Mouse (Mus musculus): ENCODE measurements at regions not wholly inside any gene's neighbourhood (a gene's known extent, or its start where the extent isn't known, plus 50 kb on each side); places are given as distances from the start of the nearest gene placed in this dataset.

DNA sequence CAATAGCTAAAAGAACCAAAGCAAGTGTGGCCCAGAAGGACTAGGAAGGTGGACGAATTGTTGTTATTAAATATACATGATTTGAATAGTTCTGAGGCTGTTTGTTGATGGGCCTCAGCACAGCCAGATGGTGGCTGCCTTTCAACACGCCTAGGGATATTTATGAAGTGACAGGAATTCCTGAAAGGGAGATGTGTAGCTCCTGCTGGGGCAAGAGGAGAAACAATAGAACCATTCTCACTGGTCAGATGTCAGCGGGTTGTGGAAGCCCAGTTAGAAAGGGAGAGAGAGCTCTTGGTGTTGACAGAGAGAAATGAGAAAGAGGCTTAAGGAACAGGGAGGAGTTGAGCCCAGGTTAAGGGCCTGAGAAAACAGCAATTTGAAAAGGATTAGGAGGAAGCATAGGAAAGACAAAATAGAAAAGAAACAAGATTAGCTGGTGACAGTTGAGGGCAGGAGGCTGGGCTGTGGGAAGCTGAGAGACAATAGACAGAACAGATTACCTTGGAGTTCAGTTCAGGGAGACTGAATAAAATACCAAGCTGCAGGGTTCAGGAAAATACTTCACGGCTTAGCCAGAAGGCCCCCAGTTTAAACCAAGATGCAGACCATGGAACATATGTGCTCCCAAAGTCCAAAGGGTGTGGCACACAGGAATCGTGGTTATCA is 174.7 kb upstream of the Ptbp2 start:
- no peak for DNase-seq

DNA sequence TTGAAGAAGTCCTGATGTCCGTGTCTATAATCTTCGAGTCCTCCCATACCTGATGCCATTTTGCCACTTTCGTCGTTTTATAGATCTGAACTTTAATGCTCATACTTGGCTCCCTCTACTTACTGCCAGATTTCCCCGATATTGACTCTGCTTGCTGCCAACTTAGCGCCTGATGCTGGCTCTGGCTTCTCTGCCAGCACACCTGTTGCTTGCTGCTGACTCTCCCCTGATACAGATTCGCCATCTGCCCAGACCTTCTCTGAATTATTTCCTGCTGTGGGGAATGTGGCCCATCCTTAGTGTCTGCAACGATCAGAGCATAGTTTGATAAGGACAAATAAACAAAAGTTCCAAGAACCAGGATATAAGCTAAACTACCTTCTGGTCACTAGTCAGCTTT is 173.3 kb upstream of the Ptbp2 start:
- DNase-seq: no peak

DNA sequence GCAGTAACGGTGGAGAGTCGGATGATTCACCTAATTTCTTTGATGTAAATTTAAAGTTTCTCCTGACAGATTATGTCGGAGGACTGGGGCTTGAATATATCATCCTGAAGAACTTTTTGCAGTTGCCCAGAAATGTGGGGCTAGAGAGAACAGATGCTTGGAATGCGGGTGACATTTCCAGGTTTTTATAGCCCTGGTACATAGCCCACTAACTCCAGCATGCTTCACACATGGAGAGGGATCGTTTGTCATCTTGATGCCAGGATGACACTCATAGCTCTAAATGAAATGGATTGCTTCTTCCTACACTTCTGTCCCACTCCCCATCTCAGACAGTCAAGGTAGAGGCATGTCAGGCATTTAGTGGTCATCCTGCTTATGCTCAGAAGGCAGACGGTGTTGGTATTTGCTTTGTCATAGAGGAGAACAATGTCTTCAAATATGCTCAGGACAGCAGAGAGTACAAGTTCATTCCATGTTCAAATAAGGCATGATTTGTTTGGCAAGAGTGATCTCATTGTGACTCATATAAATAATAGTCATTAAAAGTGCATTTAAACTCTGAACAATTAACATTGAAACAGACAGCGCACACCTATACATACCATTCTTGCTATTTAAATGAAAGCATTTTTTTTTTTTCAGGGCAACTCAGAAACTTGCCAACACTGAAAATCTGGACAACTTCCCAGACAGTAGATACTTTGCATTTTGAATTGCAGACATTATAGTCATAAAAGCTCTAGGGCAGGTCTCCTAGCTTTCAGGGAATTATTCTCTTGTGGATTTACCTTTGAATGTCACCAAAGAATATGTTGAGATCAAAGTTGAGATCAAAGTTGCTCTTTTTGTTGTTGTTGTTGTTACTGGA is 171.7 kb upstream of the Ptbp2 start:
- no peak for DNase-seq

GRCm38 (mm10) chr3:119950721-119951120 is 166.5 kb upstream of the Ptbp2 start:
- DNase-seq: no peak

DNA sequence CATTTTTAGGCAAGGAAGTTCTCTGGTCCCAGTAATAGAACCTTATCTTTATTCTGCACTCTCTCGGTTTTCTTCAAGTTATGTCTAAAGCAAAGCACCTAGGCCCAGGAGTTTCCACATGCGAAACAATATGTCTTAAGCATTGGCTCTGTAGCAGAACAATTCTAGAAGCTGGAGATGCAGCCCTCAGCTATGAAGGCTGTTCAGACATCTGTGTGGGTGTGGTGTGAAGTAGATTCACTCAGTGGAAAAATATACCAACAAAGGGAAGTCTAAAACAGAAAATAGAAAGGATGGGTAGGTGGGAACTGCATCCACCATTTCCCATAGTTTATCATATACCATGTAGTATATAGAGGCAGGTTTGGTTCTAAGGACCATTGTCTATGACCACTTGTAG is 165.8 kb upstream of the Ptbp2 start:
- DNase-seq: no peak

GRCm38 (mm10) chr3:119949620-119950019 is 165.4 kb upstream of the Ptbp2 start:
- DNase-seq: no peak

GRCm38 (mm10) chr3:119949041-119949470 is 164.8 kb upstream of the Ptbp2 start:
- peak; percentile 23 for DNase-seq

- no peak for DNase-seq
Measured at GRCm38 (mm10) chr3:119947126-119947525, 162.9 kb upstream of the Ptbp2 start.

- no peak for DNase-seq
Measured at GRCm38 (mm10) chr3:119944115-119944514, 159.8 kb upstream of the Ptbp2 start.

DNA sequence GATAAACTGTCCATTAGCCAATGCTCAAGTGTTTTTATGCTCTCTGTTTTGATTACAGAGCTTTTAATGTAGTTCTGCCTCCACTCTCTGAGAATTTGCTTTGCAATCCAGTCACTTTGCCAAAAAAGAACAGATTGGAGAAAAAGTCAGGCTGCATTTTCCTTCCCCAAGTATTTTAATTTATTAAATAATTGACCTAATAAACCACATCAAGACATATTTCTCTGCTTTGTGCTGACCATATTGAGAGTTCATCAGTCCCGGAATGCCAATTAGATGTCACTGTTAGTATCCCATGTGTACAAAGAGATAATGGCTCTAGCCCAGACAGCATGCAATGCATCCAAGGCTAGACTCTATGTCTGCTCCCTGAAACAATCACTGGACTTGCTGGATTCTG is 154.8 kb upstream of the Ptbp2 start:
- DNase-seq: no peak

GRCm38 (mm10) chr3:119938425-119938824 is 154.2 kb upstream of the Ptbp2 start:
- DNase-seq: no peak

GRCm38 (mm10) chr3:119936526-119936925 is 152.3 kb upstream of the Ptbp2 start:
- no peak for DNase-seq

- peak; percentile 50 for DNase-seq
Measured at GRCm38 (mm10) chr3:119933049-119933511, 148.8 kb upstream of the Ptbp2 start.

- no peak for DNase-seq
Measured at GRCm38 (mm10) chr3:119928281-119928680, 144.0 kb upstream of the Ptbp2 start.

GRCm38 (mm10) chr3:119919501-119920141 is 135.4 kb upstream of the Ptbp2 start:
- no peak for DNase-seq

GRCm38 (mm10) chr3:119915984-119916865 is 132.0 kb upstream of the Ptbp2 start:
- no peak for DNase-seq

DNA sequence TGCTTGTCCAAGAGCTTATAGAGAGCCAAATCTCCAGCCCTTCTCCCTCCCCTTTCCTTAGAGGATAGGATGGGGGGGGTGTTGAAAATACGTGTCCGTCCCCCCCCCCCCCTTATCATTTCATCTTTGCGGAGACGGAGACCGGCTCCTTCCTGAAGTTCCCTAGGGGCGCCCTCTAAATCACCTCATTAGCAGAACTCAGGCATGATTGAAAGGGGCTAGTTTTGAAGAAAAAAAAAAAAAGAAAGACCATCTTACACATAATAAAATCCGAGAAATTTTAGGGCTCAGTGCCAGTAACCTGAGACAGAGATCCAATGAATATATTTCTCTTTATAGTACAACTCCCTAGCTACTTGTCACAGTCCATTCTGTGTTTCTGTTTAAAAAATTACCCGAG is 127.3 kb upstream of the Ptbp2 start:
- DNase-seq: no peak

DNA sequence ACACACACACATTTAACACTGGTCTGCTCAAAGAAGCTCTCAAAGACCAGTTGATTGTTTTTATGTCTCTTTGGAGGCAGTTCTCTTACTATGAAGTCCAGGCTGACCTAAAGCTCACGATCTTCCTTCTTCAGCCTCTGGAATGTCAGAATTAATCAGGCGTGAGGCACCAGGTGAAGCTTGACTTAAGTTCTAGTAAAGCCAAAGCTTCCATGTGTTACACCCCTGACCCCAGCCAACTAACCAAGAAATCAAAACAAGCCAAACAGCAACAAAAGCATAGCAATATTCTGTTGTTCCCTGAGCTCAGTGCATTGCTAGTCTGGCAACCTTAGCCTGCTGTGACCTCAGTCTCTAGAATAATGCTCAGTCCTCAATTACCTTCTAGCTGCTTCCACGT is 120.0 kb upstream of the Ptbp2 start:
- DNase-seq: no peak

DNA sequence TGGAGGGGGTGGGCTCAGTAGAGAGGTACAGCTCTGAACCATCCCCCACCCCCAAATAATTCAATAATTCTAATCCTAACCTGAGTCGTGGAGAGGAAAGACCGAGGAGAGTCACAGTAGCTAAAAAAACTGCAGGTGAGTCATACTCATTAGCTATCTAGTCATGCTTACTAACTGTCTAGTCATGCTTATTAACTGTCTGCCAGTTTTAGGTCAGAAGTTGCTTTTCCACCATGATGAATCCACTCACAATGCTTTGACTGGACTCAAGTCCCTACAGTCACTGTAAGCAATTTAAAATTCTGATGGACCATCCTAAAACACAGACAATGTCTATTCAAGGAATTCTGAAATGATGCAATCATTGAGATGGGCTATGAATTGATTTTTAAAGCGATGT is 110.9 kb upstream of the Ptbp2 start:
- no peak for DNase-seq

- DNase-seq: peak; percentile 61
Measured at GRCm38 (mm10) chr3:119894035-119894434, 109.8 kb upstream of the Ptbp2 start.

GRCm38 (mm10) chr3:119893165-119893910 is 109.1 kb upstream of the Ptbp2 start:
- DNase-seq: peak; percentile 17
